Mouse (Mus musculus) skeletal muscle tissue, adult 2 months (tissue): Measurements from ENCODE around the gene Tex29.

Experiments used
- DNase-seq: peaks from one replicate; pipeline ENCODE4 v3.0.0-alpha.2; 2012; ENCODE audit warnings: low read depth, low spot score

The Tex29 gene

GRCm38 (mm10) chr8:11840174-11840573 lies at the start of gene Tex29:
Gene Tex29, plus strand, starts transcription at chr8:11840474.
- no peak for DNase-seq

GRCm38 (mm10) chr8:11794956-11795355 lies 45.3 kb upstream of the Tex29 start:
- DNase-seq: no peak

GRCm38 (mm10) chr8:11797128-11797527 lies 43.1 kb upstream of the Tex29 start:
- no peak for DNase-seq

- no peak for DNase-seq
Measured at GRCm38 (mm10) chr8:11797729-11798479, 42.4 kb upstream of the Tex29 start.

GRCm38 (mm10) chr8:11798480-11798867 lies 41.8 kb upstream of the Tex29 start:
- DNase-seq: no peak

- no peak for DNase-seq
Measured at GRCm38 (mm10) chr8:11799098-11799497, 41.2 kb upstream of the Tex29 start.

- DNase-seq: no peak
Measured at GRCm38 (mm10) chr8:11800481-11800880, 39.8 kb upstream of the Tex29 start.

GRCm38 (mm10) chr8:11801571-11801970 lies 38.7 kb upstream of the Tex29 start:
- DNase-seq: no peak

- DNase-seq: no peak
Measured at GRCm38 (mm10) chr8:11804914-11805313, 35.4 kb upstream of the Tex29 start.

- no peak for DNase-seq
Measured at GRCm38 (mm10) chr8:11806252-11806651, 34.0 kb upstream of the Tex29 start.

- peak; percentile 64 for DNase-seq
Measured at GRCm38 (mm10) chr8:11807361-11807760, 32.9 kb upstream of the Tex29 start.

GRCm38 (mm10) chr8:11808047-11808446 lies 32.2 kb upstream of the Tex29 start:
- DNase-seq: no peak

- no peak for DNase-seq
Measured at GRCm38 (mm10) chr8:11810426-11810825, 29.8 kb upstream of the Tex29 start.

GRCm38 (mm10) chr8:11813801-11814200 lies 26.5 kb upstream of the Tex29 start:
- DNase-seq: no peak

- DNase-seq: no peak
Measured at GRCm38 (mm10) chr8:11815206-11815605, 25.1 kb upstream of the Tex29 start.

- no peak for DNase-seq
Measured at GRCm38 (mm10) chr8:11820136-11820535, 20.1 kb upstream of the Tex29 start.

- peak; percentile 27 for DNase-seq
Measured at GRCm38 (mm10) chr8:11820568-11820967, 19.7 kb upstream of the Tex29 start.

GRCm38 (mm10) chr8:11821451-11822206 lies 18.6 kb upstream of the Tex29 start:
- no peak for DNase-seq

GRCm38 (mm10) chr8:11822550-11823060 lies 17.7 kb upstream of the Tex29 start:
- DNase-seq: no peak

- DNase-seq: no peak
Measured at GRCm38 (mm10) chr8:11825756-11826155, 14.5 kb upstream of the Tex29 start.

- no peak for DNase-seq
Measured at GRCm38 (mm10) chr8:11827312-11827711, 13.0 kb upstream of the Tex29 start.

GRCm38 (mm10) chr8:11830214-11831046 lies 9.8 kb upstream of the Tex29 start:
- DNase-seq: no peak
